Mouse (Mus musculus): ENCODE results near the gene Oxct2b.

DNA sequence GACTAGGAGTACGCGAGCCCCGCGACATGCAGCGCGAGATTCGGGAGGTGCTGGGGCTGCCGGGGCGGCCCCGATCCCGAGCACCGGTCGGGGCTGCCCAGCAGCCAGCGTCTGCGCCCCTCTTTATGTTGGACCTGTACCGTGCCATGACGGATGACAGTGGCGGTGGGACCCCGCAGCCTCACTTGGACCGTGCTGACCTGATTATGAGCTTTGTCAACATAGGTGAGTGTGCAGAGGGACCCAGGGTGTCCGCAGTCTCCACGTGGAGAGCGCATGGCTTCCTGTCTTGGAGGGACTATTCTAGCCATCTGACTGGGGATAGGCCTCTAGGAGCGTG, 10.6 kb upstream of the Oxct2b start:
- TF ChIP-seq CTCF (IDR thresholded peaks at IDR 0.05; ENCODE audit: low read depth) (no peak), EP300 (IDR thresholded peaks at IDR 0.05; ENCODE audit: low read depth) (no peak)

All from heart, postnatal 0 days (tissue).